Mouse (Mus musculus): ENCODE measurements around the gene Chrna3. TPM values are rescaled to one million over a fixed set of nuclear protein-coding genes. Genes with fewer than 3 reads are reported as not detected.

Chrna3 gene
- total RNA-seq, 1 experiment: 0.04 TPM

GRCm38 (mm10) chr9:55003609-55004008 is 22.8 kb downstream of the Chrna3 start:
- no peak for DNase-seq (ENCODE audit: low read depth, low spot score)
- H3K27ac ChIP-seq (ENCODE audit: insufficient read depth, low read depth, low read length, poor library complexity, severe bottlenecking): no peak overlapping the region
- no peaks in the 10 kb centered on the region for H3K4me1 ChIP-seq (ENCODE audit: control insufficient read depth in 2 of 2, insufficient read depth in 2 of 2, low read length in 2 of 2, poor library complexity in 1 of 2)
- no peaks in the 10 kb centered on the region for H3K9me3 ChIP-seq (ENCODE audit: control insufficient read depth, insufficient read depth, low read depth, low read length)
- no peaks in the 10 kb centered on the region for H3K36me3 ChIP-seq (ENCODE audit: control insufficient read depth, insufficient read depth, low read length, poor library complexity, severe bottlenecking)
- in situ Hi-C loops (cut with MboI; ENCODE audit: low sequenced_read_pairs in 2 of 2, unreplicated experiment in 2 of 2): no loop called here
- H3K9ac ChIP-seq (ENCODE audit: insufficient read depth, low read depth, low read length, poor library complexity, severe bottlenecking): no peak overlapping the region
- no peak overlapping the region for H3K4me3 ChIP-seq (ENCODE audit: insufficient read depth in 1 of 2, low read depth in 1 of 2, low read length in 2 of 2, poor library complexity in 1 of 2, severe bottlenecking in 1 of 2)
- TF ChIP-seq HCFC1 (IDR thresholded peaks at IDR 0.05; ENCODE audit: borderline replicate concordance, insufficient read depth, low read length) (no peak), CHD2 (IDR thresholded peaks at IDR 0.05; ENCODE audit: low read depth, low read length) (no peak), ZC3H11A (IDR thresholded peaks at IDR 0.05; ENCODE audit: borderline replicate concordance, low read depth, low read length) (no peak), ZNF384 (IDR thresholded peaks at IDR 0.05; ENCODE audit: low read depth, low read length) (no peak), MAFK (IDR thresholded peaks at IDR 0.05; ENCODE audit: insufficient read depth, low read depth, low read length) (no peak)

- Histone ChIP-seq H3K4me1 (ENCODE audit: control insufficient read depth in 2 of 2, insufficient read depth in 2 of 2, low read length in 2 of 2, poor library complexity in 1 of 2) (peaks cover 0 to 2% of the 10 kb centered on the region in 2 experiments; a peak in 1 of 4 replicates), H3K27ac (ENCODE audit: insufficient read depth, low read depth, low read length, poor library complexity, severe bottlenecking) (no peak overlapping the region), H3K9ac (ENCODE audit: insufficient read depth, low read depth, low read length, poor library complexity, severe bottlenecking) (no peak overlapping the region), H3K9me3 (ENCODE audit: control insufficient read depth, insufficient read depth, low read depth, low read length) (no peaks in the 10 kb centered on the region), H3K4me3 (ENCODE audit: insufficient read depth in 1 of 2, low read depth in 1 of 2, low read length in 2 of 2, poor library complexity in 1 of 2, severe bottlenecking in 1 of 2) (no peak overlapping the region), H3K36me3 (ENCODE audit: control insufficient read depth, insufficient read depth, low read length, poor library complexity, severe bottlenecking) (no peaks in the 10 kb centered on the region)
- TF ChIP-seq MAFK (IDR thresholded peaks at IDR 0.05; ENCODE audit: insufficient read depth, low read depth, low read length): no peak
- no peak for TF ChIP-seq ZNF384 (IDR thresholded peaks at IDR 0.05; ENCODE audit: low read depth, low read length)
- no peak for TF ChIP-seq HCFC1 (IDR thresholded peaks at IDR 0.05; ENCODE audit: borderline replicate concordance, insufficient read depth, low read length)
- TF ChIP-seq CHD2 (IDR thresholded peaks at IDR 0.05; ENCODE audit: low read depth, low read length): no peak
- no peak for TF ChIP-seq ZC3H11A (IDR thresholded peaks at IDR 0.05; ENCODE audit: borderline replicate concordance, low read depth, low read length)
- in situ Hi-C loops (cut with MboI; ENCODE audit: low sequenced_read_pairs in 2 of 2, unreplicated experiment in 2 of 2): no loop called here
- no peak for DNase-seq (ENCODE audit: low read depth, low spot score)
These were observed 30.7 kb downstream of the Chrna3 start for GRCm38 (mm10) chr9:54995645-54996044.

GRCm38 (mm10) chr9:54994381-54994780 is 32.0 kb downstream of the Chrna3 start:
- TF ChIP-seq MAFK (IDR thresholded peaks at IDR 0.05; ENCODE audit: insufficient read depth, low read depth, low read length) (no peak), ZC3H11A (IDR thresholded peaks at IDR 0.05; ENCODE audit: borderline replicate concordance, low read depth, low read length) (no peak), ZNF384 (IDR thresholded peaks at IDR 0.05; ENCODE audit: low read depth, low read length) (no peak), HCFC1 (IDR thresholded peaks at IDR 0.05; ENCODE audit: borderline replicate concordance, insufficient read depth, low read length) (no peak), CHD2 (IDR thresholded peaks at IDR 0.05; ENCODE audit: low read depth, low read length) (no peak)
- Histone ChIP-seq H3K4me1 (ENCODE audit: control insufficient read depth in 2 of 2, insufficient read depth in 2 of 2, low read length in 2 of 2, poor library complexity in 1 of 2) (peaks cover 0 to 2% of the 10 kb centered on the region in 2 experiments; a peak in 1 of 4 replicates), H3K27ac (ENCODE audit: insufficient read depth, low read depth, low read length, poor library complexity, severe bottlenecking) (no peak overlapping the region), H3K9me3 (ENCODE audit: control insufficient read depth, insufficient read depth, low read depth, low read length) (no peaks in the 10 kb centered on the region), H3K36me3 (ENCODE audit: control insufficient read depth, insufficient read depth, low read length, poor library complexity, severe bottlenecking) (no peaks in the 10 kb centered on the region), H3K9ac (ENCODE audit: insufficient read depth, low read depth, low read length, poor library complexity, severe bottlenecking) (no peak overlapping the region), H3K4me3 (ENCODE audit: insufficient read depth in 1 of 2, low read depth in 1 of 2, low read length in 2 of 2, poor library complexity in 1 of 2, severe bottlenecking in 1 of 2) (no peak overlapping the region)
- no peak for DNase-seq (ENCODE audit: low read depth, low spot score)
- in situ Hi-C loops (cut with MboI; ENCODE audit: low sequenced_read_pairs in 2 of 2, unreplicated experiment in 2 of 2): no loop called here

- in situ Hi-C loops (cut with MboI; ENCODE audit: low sequenced_read_pairs in 2 of 2, unreplicated experiment in 2 of 2): no loop called here
- no peak for TF ChIP-seq HCFC1 (IDR thresholded peaks at IDR 0.05; ENCODE audit: borderline replicate concordance, insufficient read depth, low read length)
- no peak for TF ChIP-seq MAFK (IDR thresholded peaks at IDR 0.05; ENCODE audit: insufficient read depth, low read depth, low read length)
- TF ChIP-seq ZC3H11A (IDR thresholded peaks at IDR 0.05; ENCODE audit: borderline replicate concordance, low read depth, low read length): no peak
- TF ChIP-seq ZNF384 (IDR thresholded peaks at IDR 0.05; ENCODE audit: low read depth, low read length): no peak
- no peak for TF ChIP-seq CHD2 (IDR thresholded peaks at IDR 0.05; ENCODE audit: low read depth, low read length)
These were observed 36.0 kb downstream of the Chrna3 start for GRCm38 (mm10) chr9:54990362-54990761.

GRCm38 (mm10) chr9:54982401-54982800 is 44.0 kb downstream of the Chrna3 start:
- Histone ChIP-seq H3K9ac (ENCODE audit: insufficient read depth, low read depth, low read length, poor library complexity, severe bottlenecking) (no peak overlapping the region), H3K4me1 (ENCODE audit: control insufficient read depth in 2 of 2, insufficient read depth in 2 of 2, low read length in 2 of 2, poor library complexity in 1 of 2) (0 out of 4 replicates have a peak, but pooled peaks cover 0 to 2% of the 10 kb centered on the region in 2 experiments), H3K4me3 (ENCODE audit: insufficient read depth in 1 of 2, low read depth in 1 of 2, low read length in 2 of 2, poor library complexity in 1 of 2, severe bottlenecking in 1 of 2) (no peak overlapping the region), H3K9me3 (ENCODE audit: control insufficient read depth, insufficient read depth, low read depth, low read length) (no peaks in the 10 kb centered on the region), H3K36me3 (ENCODE audit: control insufficient read depth, insufficient read depth, low read length, poor library complexity, severe bottlenecking) (no peaks in the 10 kb centered on the region), H3K27ac (ENCODE audit: insufficient read depth, low read depth, low read length, poor library complexity, severe bottlenecking) (no peak overlapping the region)
- no peak for TF ChIP-seq CHD2 (IDR thresholded peaks at IDR 0.05; ENCODE audit: low read depth, low read length)
- TF ChIP-seq ZC3H11A (IDR thresholded peaks at IDR 0.05; ENCODE audit: borderline replicate concordance, low read depth, low read length): no peak
- TF ChIP-seq MAFK (IDR thresholded peaks at IDR 0.05; ENCODE audit: insufficient read depth, low read depth, low read length): no peak
- TF ChIP-seq HCFC1 (IDR thresholded peaks at IDR 0.05; ENCODE audit: borderline replicate concordance, insufficient read depth, low read length): no peak
- TF ChIP-seq ZNF384 (IDR thresholded peaks at IDR 0.05; ENCODE audit: low read depth, low read length): no peak
- in situ Hi-C loops (cut with MboI; ENCODE audit: low sequenced_read_pairs in 2 of 2, unreplicated experiment in 2 of 2): no loop called here
- DNase-seq (ENCODE audit: low read depth, low spot score): no peak

More at GRCm38 (mm10) chr9:54990362-54990761, 36.0 kb downstream of the Chrna3 start:
- Histone ChIP-seq H3K36me3 (ENCODE audit: control insufficient read depth, insufficient read depth, low read length, poor library complexity, severe bottlenecking) (no peaks in the 10 kb centered on the region), H3K4me1 (ENCODE audit: control insufficient read depth in 2 of 2, insufficient read depth in 2 of 2, low read length in 2 of 2, poor library complexity in 1 of 2) (peaks cover 0 to 2% of the 10 kb centered on the region in 2 experiments; a peak in 1 of 4 replicates), H3K9me3 (ENCODE audit: control insufficient read depth, insufficient read depth, low read depth, low read length) (no peaks in the 10 kb centered on the region), H3K9ac (ENCODE audit: insufficient read depth, low read depth, low read length, poor library complexity, severe bottlenecking) (no peak overlapping the region), H3K4me3 (ENCODE audit: insufficient read depth in 1 of 2, low read depth in 1 of 2, low read length in 2 of 2, poor library complexity in 1 of 2, severe bottlenecking in 1 of 2) (no peak overlapping the region), H3K27ac (ENCODE audit: insufficient read depth, low read depth, low read length, poor library complexity, severe bottlenecking) (no peak overlapping the region)
- no peak for DNase-seq (ENCODE audit: low read depth, low spot score)

Data from ES-E14 (cell line).